Mouse (Mus musculus): ENCODE data around the gene Adarb1.
"Not testable (repeated sequence)": the region's sequence is repeated elsewhere in the genome, so short reads cannot be mapped to it uniquely, and the experiment has no call there.

The Adarb1 gene

DNA sequence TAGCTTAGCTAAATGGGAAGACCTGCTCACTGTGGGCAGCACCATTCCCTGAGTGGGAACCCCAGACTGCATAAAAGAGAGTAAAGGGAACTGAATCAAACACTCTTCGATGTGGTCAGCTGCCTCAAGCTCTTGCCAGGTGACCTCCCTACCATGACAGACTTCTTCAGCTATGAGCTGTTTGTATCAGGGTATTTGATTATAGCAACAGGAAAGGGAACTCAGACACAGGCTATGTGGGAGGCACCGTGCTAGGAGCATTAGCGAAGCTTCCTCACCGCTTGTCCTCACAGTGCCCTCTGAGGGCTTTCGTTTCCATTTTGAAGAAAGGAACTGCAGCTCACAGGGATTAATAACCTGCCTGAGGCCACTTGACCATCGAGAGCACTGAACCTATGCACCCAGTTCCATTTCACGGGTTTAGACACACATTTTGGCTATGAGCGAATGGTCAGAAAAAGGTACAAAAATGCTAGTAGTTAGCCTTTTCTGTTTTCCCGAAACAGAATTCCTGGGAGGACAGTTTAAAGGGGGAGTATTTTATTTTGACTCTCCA, 103.3 kb downstream of the Adarb1 start:
- no peak for DNase-seq (ENCODE audit: low spot score)

DNA sequence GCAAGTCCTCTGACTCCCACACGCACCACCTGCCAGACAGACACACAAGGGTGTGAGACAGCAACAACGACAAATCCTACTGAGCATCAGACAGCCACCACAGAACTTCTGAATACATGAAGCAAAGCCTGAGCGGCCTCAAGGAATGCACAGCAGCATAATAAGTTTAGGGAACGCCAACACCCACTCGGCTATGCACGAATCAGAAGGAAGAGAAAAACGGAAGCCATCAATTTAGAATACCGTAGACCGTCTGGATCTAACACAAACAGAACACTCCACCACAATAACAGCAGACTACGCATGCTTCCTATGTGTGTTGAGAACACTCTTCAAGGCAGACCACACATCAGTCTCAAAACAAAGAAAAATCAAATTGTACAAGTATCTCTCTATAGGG, 109.1 kb downstream of the Adarb1 start:
- DNase-seq (ENCODE audit: low spot score) = no peak

DNA sequence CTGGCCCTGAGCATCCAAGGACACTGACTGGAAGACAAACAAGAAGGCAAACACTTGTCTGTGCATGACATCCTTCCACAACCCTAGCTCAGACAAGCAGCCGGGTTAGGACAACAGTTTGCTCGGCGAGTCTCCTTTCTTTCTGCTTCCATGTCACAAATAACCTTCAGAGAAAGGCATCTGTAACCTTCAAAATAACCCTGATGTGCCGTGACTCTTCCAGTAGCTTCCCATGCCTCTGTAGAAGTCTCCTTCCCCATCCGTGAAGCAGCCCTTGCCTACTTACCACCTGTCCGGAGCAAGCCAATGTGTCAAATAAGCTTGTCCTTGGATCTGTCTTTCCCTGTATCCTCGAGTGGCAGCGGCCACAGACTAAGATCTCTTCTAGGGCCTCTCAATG, 112.3 kb downstream of the Adarb1 start:
- no peak for DNase-seq (ENCODE audit: low spot score)

DNA sequence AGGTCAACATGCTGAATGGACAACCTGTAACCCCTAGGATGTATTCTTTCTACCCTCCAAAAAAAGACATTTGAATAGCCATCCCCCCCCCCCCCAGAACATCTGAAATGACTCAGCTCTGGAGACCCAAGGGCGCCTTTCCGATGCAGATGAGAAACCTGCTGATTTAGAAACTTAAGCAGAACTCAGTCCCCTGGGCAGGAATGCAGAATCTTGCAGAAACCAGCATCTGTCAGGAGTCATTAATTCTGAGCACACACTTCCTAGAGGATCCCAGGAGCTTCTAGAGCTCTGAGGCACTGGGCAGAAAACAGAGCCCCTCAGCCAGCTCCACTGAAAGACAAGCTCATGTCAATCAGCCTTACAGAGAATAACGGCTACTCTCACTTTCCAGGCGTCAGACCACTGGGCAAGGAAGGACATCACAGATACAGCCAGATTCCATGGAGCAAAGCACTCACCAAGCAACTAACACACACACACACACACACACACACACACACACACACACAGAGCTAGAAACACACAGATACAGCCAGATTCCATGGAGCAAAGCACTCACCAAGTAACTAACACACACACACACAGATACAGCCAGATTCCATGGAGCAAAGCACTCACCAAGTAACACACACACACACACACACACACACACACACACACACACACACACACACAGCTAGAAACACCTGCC, 113.1 kb downstream of the Adarb1 start:
- DNase-seq (ENCODE audit: low spot score) = no peak

DNA sequence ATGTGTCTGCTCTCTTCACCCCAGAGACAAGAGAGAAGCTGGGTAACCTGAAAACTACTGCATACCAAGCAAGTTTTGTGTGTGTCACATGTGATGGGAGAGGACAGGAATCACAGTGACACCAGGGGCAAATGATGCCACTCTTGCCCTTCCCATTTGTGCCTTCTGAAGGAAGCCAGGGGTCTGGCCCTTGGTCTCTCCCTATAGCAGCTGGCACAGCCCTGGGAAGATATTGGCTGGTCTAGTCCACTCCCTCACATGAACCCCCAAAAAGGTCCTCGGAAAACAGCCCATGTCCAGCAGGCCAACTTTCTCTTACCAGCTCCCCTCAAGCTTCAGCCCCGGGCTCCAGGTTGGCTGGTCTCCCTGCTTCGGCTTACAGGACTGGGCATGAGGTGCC, 113.7 kb downstream of the Adarb1 start:
- DNase-seq (ENCODE audit: low spot score) = no peak

DNA sequence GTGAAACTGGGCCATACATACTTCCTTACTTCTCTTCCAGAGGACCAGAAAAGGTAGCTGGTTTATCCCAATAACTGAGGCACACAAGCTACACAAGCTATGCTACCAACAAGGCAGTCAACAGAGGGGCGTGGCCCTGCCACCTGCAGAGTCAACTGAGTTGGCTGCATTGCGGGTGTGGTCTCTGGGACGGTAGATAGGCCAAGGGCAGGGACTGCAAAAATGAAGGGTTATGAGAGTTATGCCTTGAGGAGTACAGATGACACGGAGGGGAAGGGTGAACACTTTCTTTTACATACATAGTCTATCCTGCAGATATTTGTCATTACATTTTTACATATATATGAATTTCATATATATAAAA, 117.2 kb downstream of the Adarb1 start:
- no peak for DNase-seq (ENCODE audit: low spot score)

DNA sequence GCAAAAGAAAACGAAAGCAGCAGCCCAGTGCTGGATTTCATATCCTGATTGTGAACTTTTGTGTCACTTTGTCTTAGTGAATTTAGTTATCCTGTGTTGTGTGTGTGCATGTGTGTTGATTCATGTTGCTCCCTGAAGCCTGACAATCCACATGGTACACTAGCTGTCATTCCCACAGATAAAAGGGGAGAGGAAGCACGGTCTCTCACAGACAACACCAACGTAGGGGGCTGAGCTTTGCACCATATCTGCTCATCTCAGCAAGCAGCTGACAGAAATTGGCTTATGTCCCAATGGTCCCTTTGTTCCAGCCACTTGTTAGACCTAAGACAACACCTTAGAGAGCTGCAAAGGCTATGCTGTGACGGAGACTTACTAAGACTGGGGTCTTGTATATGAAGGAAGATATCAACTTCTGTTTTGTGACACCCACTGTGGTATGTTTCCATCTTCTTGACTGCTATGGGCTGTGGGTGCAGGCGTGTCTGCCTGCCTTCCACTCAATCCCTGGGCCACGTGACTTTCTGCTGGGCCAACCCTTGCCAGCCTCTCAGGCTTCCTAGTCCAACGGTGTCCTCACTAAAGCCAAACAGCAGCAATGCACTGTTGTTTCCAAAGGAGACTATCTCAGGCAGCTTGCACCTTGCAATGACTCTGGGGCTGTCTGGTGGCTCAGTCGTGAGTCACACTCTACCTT, 117.7 kb downstream of the Adarb1 start:
- DNase-seq (ENCODE audit: low spot score) = no peak

DNA sequence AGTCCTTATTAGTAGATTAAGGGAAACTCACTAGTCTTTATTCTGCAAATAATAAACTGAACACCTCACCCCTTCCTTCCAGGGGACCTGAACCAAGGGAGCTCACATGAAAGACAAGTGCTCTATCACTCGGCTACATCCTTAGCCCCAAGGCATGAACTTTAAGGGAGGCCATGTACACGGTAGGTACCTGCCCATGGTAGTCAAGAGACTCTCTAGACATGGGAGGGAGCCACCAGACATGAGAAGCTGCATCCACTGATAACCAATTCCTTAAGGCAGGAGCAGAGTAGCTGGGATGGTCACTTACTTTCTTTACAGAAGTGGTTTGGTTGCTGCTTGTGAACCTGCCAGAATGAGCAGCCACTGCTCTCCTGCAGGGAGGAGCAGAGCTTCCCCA, 118.9 kb downstream of the Adarb1 start:
- DNase-seq (ENCODE audit: low spot score) = no peak

DNA sequence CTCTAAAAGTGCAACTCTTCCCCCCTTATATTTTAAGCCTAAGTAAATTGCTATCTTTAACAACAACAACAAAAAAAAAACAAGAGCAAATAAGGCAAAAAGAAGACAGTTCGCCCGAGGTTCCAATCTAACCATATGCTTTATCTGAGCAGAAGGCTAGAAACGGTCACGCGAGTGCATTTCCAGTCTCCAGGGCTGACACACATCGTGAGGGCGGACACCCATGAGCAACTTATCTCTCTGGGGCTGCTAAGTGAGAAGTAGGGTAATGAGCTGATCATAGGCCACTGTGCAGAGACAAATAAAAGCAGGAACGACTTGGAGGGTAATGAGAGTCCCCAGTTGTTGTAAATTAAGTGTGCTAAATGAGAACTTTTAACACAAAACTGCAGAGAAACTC, 119.4 kb downstream of the Adarb1 start:
- no peak for DNase-seq (ENCODE audit: low spot score)

DNA sequence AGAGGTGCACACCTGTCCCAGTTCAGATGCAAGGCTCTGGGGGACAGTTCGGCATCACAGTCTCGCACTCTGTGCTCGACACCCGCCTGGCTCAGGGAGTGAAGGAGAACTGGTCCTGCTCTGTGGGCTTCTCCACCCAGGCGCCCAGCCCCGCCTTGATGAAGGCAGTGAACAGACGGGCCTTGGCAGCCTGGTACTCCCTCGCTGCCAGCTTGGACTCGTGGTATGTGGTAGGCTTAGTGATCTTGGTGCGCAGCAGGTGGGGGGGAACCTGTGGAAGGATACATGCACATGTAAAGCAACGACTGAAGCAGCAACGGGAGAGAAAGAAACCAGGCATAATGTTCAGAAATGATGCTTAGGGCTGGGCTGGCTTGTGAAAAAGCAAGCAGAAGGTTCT, 123.4 kb downstream of the Adarb1 start:
- no peak for DNase-seq (ENCODE audit: low spot score)

DNA sequence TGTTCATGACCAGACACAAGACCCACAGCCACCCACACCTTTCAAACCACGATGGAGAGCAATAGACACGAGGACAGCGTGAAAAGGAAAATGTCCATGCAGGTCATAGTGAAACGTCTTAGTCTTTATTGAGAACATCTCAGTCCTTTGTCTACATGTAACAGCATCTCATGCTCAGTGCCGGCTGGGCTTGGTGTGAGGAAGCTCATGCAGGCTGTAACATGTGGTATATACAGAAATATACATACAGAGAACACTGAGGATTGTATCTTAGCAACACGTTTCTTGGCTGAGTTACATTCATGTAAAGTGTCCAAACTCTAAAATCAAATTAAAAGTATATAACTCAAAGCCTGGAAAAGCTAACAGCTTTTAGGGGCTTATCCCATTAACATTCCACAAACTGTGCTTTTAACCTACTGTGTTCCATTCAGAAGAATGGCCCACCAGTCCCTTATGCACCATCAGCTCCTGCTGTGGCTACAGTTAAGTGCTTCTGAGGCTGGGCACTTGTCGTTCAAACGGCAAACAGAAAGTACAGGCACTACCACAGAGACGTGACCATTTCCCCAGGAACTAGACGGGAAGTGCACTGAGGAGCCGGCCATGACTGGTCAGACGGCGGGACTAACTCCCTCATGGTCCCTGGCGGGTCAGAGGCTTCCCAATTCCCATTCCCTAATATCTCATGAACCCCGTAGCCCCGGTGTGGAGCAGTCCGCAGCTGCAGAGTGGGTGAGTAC, 127.3 kb downstream of the Adarb1 start:
- no peak for DNase-seq (ENCODE audit: low spot score)

DNA sequence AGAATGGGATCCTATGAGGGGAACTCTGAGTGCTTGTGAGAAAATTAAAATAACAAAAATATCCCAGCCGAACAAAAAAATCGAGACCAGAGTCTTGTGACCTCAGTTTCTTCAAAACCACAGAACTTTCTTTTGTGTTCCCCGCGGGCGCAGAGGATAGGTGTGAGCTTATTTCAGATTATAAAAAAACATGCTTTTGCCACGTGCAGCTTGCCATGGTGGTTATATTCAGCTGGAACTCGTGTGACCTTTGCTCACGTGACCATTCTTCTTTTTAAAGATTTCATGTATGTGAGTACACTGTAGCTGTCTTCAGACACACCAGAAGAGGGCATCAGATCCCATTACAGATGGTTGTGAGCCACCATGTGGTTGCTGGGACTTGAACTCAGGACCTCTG, 128.5 kb downstream of the Adarb1 start:
- DNase-seq (ENCODE audit: low spot score) = no peak

DNA sequence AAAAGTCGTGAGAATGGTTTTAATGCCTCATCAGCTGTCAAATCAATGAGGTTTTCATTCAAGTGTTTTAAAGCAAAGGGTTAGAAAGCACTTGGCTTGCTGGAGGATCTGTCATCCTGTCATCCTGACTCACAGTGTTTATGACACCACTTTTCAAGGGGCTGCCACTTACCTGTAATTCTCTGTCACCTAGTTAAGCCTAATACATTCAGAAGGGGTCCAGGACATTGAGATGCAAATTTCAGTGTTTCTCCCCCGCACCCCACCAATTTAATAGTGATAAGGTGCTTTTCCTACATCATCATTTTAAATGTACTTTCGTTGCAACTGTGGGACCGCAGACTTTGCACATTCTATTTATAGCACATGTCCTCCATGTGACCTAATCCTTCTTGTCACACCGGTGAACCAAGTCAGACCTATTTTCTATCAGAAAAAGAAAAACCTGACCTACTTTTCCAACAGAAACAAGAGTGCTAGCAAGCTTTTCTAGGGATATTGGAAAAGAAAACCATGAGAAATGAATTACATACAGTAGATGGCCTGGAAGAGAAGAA, 129.4 kb downstream of the Adarb1 start:
- DNase-seq (ENCODE audit: low spot score) = no peak

DNA sequence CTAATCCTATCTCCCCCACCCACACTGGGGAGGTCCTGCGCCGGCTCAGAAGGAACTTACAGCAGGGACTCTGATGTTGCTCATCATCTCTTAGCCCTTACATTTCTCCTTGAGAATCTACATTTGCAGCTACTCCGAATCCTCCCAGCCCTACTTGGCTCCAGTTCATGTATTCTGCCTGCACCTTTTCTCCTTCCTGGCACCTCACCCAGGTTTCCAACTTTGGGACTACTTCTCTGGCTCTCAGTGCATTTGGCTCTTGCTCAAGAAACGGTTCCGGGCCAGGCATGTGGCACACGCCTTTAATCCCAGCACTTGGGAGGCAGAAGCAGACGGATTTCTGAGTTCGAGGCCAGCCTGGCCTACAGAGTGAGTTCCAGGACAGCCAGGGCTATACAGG, 130.4 kb downstream of the Adarb1 start:
- DNase-seq (ENCODE audit: low spot score) = no peak

DNA sequence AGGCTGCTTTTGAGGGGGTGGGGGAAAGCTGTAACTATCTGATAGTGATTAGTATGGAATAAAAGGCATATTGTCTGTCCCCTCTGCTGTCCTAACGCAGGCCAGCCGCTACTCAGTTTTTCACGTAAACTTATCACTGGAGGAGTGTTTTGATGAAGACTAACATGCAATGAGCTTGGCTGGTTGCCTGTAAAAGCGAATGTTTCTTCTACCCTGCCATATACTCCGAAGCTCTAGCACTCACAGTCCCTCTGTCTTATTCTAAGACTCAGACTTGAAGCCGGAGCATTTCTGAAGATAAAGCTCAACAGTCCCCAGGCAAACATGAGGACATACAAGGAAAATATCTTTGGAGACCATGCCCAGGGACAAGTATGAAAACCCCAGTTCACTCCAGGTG, 133.2 kb downstream of the Adarb1 start:
- no peak for DNase-seq (ENCODE audit: low spot score)

DNA sequence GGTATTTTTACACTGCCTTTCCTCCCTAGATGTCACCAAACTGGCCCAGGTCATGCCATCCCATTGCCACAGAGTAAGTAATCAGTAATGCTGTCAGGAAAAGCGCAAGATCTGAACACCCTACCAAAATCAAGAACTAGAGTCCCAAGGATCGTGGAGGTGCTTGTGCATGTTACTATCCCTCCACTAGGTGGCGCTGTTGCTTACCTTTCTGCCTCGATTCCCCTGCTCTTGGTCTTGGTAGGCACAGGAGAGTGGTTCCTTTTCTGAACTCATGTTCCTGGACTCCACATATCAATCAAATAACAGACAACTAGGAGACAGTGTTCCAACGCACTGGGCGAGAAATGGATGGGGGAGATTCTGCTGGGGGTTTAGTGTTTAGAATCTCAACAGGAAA, 135.2 kb downstream of the Adarb1 start:
- DNase-seq (ENCODE audit: low spot score) = no peak

DNA sequence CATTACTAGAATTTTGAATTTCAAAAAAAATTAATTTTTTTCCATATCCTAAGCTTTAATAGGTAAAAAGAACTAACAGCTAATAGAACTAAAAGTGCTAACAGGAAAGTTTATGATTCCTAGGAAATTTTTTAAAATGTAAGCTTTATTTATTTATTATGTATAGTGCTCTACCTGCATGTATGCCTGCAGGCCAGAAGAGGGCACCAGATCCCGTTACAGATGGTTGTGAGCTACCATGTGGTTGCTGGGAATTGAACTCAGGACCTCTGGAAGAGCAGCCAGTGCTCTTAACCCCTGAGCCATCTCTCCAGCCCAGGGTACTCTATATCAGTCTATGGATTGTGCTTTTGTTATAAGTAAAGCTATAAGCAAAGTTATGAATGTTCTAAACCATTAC, 136.0 kb downstream of the Adarb1 start:
- DNase-seq (ENCODE audit: low spot score) = not testable (repeated sequence)

DNA sequence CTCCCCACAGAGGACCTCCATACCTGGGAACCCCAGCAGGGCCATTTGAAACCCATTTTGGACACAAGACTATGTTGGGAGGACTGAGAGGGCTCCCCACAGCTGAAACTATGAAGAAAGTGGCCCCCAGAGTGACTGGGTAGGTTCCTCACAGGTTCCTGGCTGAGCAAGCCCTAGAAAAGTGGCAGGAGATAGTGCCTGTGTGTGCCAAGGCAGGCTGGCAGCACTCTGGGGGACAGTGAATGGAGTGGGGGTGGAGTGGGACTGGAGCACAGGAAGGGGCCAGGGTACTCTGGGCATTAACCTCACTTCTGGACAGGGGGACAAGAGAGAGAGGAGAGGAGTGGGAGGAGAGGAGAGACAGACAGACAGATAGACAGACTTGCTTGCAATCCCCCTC, 144.3 kb downstream of the Adarb1 start:
- no peak for DNase-seq (ENCODE audit: low spot score)

DNA sequence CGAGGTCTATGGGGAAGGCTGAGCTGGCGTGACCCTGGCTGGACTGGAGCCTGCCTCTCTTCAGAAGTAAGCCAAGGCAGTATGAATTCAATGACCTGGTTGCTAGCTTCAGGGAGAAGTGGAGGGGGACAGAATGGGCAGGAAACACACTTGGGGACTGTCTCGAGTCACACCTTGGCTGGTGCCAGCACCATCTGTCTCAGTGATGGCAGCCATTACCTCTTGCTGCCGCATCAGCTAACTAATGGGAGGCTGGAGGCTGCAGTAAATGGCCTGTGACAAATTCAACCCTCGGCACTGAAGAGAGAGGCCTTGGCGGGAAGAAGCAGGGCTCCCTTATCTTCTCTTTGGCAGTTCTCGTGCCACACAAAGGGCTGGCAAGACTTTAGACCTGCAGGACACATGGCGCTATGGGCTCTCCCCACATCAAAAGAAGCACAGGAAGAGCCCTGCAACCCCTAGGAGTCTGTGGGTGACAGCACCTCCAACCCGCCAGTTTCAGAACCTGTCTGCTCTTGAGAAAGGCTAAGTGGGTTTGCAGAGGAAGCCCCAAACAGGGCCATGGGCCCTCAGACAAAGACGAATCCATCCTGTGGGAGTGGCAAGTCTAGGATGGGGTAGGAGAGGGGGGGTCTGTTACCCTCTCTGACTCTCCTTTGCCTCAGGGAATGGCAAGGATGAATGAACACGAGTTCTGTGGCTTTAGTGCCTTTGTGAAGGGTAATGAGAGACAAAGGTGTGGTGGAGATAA, 144.9 kb downstream of the Adarb1 start:
- DNase-seq (ENCODE audit: low spot score) = no peak

DNA sequence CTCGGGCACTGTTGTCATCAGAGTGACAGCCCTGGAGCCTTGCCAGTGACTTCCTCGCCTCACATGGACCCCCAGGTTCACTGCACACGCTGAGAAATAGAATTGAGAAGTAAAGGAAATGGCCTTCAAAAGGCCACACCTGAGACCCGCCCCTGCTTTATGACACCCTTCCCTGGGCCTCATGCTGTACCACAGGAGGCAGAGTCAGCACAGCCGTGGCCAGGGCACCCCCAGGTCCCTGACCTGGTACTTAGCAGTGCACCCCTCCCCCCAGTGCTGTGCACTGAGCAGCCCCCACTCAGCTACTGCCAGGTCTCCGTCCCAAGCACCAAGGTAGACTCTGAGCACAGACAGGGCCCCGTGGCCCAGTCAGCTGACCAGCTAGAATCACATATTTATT, 148.9 kb downstream of the Adarb1 start:
- no peak for DNase-seq (ENCODE audit: low spot score)

DNA sequence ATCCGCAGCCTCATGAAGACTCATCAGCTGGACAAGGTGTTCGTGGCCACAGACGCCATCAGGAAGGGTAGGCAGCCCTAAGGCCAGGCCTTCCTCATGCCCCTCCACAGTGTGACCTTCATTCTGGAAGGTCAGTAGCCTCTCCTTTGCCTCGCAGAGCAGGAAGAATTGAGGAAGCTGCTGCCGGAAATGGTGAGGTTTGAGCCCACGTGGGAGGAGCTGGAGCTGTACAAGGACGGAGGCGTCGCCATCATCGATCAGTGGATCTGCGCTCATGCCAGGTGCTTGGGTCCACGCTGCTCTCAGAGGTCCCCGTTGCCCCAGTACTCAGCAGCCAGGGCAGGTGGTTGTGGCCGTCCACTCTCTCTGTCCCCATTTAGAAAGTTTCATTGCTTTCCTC, 151.0 kb downstream of the Adarb1 start:
- DNase-seq (ENCODE audit: low spot score) = no peak

DNA sequence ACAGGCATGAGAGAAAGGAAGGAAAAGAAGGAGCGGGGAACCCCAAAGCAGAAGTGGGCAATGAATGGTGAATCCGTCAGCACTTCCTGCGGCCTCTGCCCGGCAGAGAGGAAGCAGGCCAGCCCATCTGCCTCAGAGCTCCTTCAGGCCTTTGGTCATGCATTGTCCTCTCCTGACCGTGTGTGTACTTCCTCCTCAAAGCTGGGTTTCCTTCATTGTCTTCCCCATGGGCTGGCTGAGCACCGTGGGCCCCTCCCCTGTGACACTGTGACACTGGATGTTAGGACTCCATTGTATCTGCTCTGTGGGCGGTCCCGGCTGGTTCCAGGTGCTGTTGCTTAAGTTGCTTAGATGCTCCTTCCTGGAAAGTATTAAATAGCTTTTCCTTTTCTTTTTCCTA, 151.8 kb downstream of the Adarb1 start:
- DNase-seq (ENCODE audit: low spot score) = no peak
